Mouse (Mus musculus): ENCODE measurements around the gene Kcnk4. TPM values are rescaled to one million over a fixed set of nuclear protein-coding genes. Genes with fewer than 3 reads are reported as not detected.
A peak's percentile ranks its signal among the peaks of the same experiment; 100 is the strongest.

Gene Kcnk4
- polyA plus RNA-seq, 1 experiment from 2014 or later, result 0.19 TPM

DNA sequence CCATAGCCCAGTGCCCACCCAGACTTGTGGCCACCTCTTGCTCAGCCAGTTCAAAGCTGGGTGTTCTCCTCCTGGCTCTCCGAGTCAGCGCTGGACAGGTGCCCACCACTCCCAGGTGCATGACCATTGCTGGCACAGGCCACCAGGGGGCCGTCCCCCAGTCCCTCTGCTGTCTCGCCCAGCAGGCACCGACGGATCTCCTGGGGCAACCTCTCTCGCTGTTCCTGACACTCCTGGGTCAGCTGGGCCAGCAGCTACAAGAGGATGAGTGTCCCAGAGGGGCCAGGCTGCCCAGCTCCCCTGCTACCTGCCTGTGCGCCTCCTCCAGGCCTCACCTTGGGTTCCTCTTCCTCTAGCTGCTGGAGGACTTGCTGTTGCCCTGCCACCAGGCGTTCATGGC is 19.7 kb upstream of the Kcnk4 start:
- Histone ChIP-seq H3K4me1 (peaks cover 22% of the 10 kb centered on the region), H3K27me3 (no peaks in the 10 kb centered on the region), H3K4me2 (replicated peaks) (no peak overlapping the region), H3K9ac (0 out of 2 replicates have a peak overlapping the region, but pooled peaks have one; percentile 18), H3K36me3 (peaks cover 12% of the 10 kb centered on the region; the same call in 1 of the 2 replicates), H3K9me3 (replicated peaks) (no peaks in the 10 kb centered on the region), H3K4me3 (no peak overlapping the region), H3K27ac (no peak overlapping the region)
- no peak for ATAC-seq (ENCODE audit: low FRiP score)
- 56% methylated on average over 9 of the region's 9 CpGs for WGBS

DNA sequence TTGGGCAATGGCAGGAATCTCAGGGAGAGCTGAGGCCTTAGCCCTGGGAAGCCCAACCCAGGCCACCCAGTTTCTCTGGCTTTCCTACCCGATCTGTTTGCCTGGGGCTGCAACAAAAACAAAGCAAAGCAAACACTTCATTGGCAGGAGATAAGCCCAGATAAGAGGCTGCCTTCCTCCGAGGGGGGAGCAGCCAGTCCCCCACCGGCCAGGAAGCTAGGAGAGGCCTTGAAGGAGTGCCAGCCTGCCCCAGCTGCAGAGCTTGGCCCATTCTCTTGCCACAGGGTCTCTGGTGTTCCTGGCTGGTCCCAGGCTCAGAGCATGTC is 18.4 kb upstream of the Kcnk4 start:
- H3K9ac ChIP-seq, result peak overlapping the region; percentile 77
- H3K27ac ChIP-seq, result 0 out of 2 replicates have a peak overlapping the region, but pooled peaks have one; percentile 26
- H3K4me3 ChIP-seq, result peak overlapping the region; percentile 56
- H3K36me3 ChIP-seq, result peaks cover 12% of the 10 kb centered on the region; the same call in 1 of the 2 replicates
- peaks cover 22% of the 10 kb centered on the region for H3K4me1 ChIP-seq
- no peaks in the 10 kb centered on the region for H3K27me3 ChIP-seq
- no peak for ATAC-seq (ENCODE audit: low FRiP score)
- peak overlapping the region; percentile 95 for H3K4me2 ChIP-seq (replicated peaks)
- H3K9me3 ChIP-seq (replicated peaks), result no peaks in the 10 kb centered on the region
- WGBS, result 28% methylated on average over 3 of the region's 3 CpGs

DNA sequence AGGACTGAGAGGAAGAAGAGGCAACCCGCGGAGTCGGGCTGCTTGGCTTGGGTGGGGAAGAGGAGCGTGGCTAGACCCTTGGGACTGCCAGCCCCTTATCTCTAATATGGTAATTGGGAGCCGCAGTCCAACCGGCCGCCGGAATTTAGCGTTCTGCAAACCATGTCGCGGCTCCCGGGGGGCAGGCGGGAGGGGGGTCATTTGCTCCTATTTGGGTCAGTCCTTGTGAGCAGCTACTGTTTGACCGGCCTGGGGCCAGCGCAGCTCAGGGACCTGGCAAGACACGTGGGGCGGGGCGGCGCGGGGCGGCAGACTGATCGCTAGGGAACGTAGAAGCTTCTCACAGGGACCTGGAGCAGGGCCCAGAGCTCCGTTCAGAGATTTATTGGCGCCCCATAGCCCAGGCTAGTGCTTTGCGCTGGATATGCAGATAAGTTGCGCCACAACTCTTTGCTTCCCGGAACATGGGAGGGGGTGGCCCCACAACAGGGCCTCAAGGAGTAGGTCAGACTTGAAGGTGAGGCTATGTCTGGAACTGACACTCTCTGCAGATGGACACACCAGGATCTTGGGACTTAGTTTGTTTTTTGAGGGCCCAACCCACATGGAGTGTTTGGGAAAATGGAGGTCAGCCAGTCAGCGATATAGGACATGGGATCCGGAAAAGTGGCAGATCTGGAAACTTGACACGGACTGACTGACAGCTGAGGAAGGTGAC is 17.8 kb upstream of the Kcnk4 start:
- peak; percentile 12; the same call in 1 of the 2 replicates for ATAC-seq (ENCODE audit: low FRiP score)
- Histone ChIP-seq H3K36me3 (peaks cover 12% of the 10 kb centered on the region; the same call in 1 of the 2 replicates), H3K9ac (peak overlapping the region; percentile 77), H3K9me3 (replicated peaks) (no peaks in the 10 kb centered on the region), H3K4me1 (peaks cover 22% of the 10 kb centered on the region), H3K27ac (peak overlapping the region; percentile 97), H3K4me3 (peak overlapping the region; percentile 56), H3K27me3 (no peaks in the 10 kb centered on the region), H3K4me2 (replicated peaks) (peak overlapping the region; percentile 95)
- 4% methylated on average over 31 of the region's 31 CpGs for WGBS

DNA sequence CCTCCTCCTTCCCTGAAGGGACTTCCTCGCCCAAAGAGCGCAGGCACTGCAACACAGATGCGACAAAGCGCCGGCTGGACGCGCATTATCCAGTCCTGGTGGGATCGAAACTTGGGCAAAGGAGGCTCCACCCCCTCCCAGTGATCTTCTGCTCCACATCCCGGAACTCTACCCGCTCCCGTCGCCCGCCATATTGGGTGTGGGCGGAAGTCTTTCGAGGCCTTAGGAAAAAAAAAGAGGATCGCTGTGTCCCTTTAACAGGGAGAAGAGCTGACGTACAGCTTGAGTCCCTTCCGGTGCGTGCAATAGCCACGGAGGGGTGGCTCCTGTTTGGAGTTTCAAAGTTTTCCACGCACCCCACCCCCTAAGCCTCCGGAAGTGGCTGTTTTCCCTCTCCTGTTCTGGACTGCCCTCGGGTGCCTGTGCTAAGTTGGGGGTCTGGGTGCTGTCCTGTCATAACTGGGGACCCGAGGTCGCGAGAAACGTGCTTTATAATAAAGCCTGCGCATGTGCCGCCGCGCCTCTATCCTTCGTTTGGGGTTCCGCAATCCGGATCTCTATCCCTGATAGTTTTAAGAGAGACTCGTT is 17.2 kb upstream of the Kcnk4 start:
- under 1% methylated on average over 35 of the region's 35 CpGs for WGBS
- Histone ChIP-seq H3K27ac (peak overlapping the region; percentile 97), H3K4me2 (replicated peaks) (peak overlapping the region; percentile 95), H3K36me3 (peaks cover 12% of the 10 kb centered on the region; the same call in 1 of the 2 replicates), H3K27me3 (no peaks in the 10 kb centered on the region), H3K4me1 (peaks cover 22% of the 10 kb centered on the region), H3K9me3 (replicated peaks) (no peaks in the 10 kb centered on the region), H3K9ac (peak overlapping the region; percentile 77), H3K4me3 (peak overlapping the region; percentile 56)
- ATAC-seq (ENCODE audit: low FRiP score), result peak; percentile 83

DNA sequence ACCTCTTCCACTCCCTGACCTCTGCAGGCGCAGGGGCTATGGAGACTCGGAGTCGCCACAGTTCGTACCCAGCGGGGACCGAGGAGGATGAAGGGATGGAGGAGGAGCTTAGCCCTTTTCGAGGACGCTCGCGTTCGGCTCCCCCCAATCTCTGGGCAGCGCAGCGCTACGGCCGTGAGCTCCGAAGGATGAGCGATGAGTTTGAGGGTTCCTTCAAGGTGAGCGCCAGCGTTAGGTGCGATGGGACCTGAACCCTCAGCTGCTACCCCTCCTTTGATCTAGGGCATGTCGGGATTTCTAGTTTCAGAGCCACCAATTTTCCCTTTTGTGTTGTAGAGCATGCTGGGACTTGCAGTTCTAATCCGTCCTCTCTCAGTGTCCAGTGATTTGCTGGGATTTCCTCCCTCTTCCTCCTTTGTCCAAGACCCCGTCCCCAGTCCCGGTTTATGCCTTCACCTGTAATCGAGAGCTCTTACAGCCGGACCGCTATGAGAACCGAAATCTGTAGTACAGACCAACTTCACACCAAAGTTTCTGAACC is 16.4 kb upstream of the Kcnk4 start:
- H3K27ac ChIP-seq, result peak overlapping the region; percentile 97
- WGBS, result 0% methylated on average over 28 of the region's 28 CpGs

DNA sequence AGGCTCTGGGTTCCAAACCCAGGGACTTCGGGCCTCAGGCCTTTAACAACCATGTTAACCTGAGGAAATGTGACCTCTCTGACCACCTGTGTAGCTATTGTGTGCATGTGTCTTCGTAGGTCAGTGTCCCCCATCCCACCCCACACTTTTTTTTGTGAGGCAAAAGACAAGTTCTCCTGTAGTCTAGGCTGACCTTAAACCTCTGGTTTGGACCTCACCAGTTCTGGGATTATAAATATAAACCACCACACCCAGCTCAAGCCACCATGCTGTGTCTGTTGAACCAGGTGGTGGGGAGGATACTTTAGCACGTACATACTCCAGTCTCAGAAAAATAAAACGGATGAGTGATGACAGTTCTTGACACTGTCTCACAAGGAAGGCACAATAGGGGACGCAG is 15.6 kb upstream of the Kcnk4 start:
- no peaks in the 10 kb centered on the region for H3K27me3 ChIP-seq
- H3K9me3 ChIP-seq (replicated peaks), result no peaks in the 10 kb centered on the region
- ATAC-seq (ENCODE audit: low FRiP score), result no peak
- H3K4me1 ChIP-seq, result peaks cover 22% of the 10 kb centered on the region
- peak overlapping the region; percentile 56 for H3K4me3 ChIP-seq
- peaks cover 4% of the 10 kb centered on the region; the same call in 1 of the 2 replicates for H3K36me3 ChIP-seq
- H3K4me2 ChIP-seq (replicated peaks), result peak overlapping the region; percentile 95
- peak overlapping the region; percentile 77 for H3K9ac ChIP-seq
- WGBS, result 42% methylated on average over 5 of the region's 5 CpGs
- peak overlapping the region; percentile 97; the same call in 1 of the 2 replicates for H3K27ac ChIP-seq

More for the DNA sequence above, 16.4 kb upstream of the Kcnk4 start:
- peak overlapping the region; percentile 77 for H3K9ac ChIP-seq
- ATAC-seq (ENCODE audit: low FRiP score), result peak; percentile 63
- H3K9me3 ChIP-seq (replicated peaks), result no peaks in the 10 kb centered on the region
- H3K4me1 ChIP-seq, result peaks cover 22% of the 10 kb centered on the region
- H3K4me2 ChIP-seq (replicated peaks), result peak overlapping the region; percentile 95
- H3K4me3 ChIP-seq, result peak overlapping the region; percentile 56
- H3K27me3 ChIP-seq, result no peaks in the 10 kb centered on the region
- H3K36me3 ChIP-seq, result peaks cover 9% of the 10 kb centered on the region; the same call in 1 of the 2 replicates

DNA sequence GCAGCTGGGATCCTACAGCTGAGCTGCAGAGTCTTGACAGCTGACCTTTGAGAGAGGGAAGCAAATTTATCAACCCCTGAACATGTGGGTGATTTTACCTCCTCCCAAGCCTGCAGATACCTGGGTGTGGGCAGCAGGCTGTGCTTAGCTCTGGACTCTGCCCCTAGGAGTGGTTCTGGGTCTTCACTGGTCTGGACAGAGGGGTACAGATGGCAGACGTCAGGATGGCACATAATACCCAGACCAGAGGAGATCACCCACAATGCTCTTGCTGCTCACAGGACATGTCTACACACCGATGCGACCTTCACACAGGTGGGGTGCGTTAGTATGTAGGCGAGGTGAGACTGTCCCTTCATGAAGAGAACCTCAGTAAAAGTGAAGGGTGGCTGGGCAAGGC is 15.2 kb upstream of the Kcnk4 start:
- no peak overlapping the region for H3K4me3 ChIP-seq
- no peaks in the 10 kb centered on the region; the same call in 1 of the 2 replicates for H3K36me3 ChIP-seq
- no peak for ATAC-seq (ENCODE audit: low FRiP score)
- H3K27ac ChIP-seq, result no peak overlapping the region
- no peaks in the 10 kb centered on the region for H3K9me3 ChIP-seq (replicated peaks)
- H3K4me1 ChIP-seq, result peaks cover 22% of the 10 kb centered on the region
- no peaks in the 10 kb centered on the region for H3K27me3 ChIP-seq
- no peak overlapping the region for H3K9ac ChIP-seq
- 89% methylated on average over 5 of the region's 5 CpGs for WGBS
- 0 out of 2 replicates have a peak overlapping the region, but pooled peaks have one; percentile 95 for H3K4me2 ChIP-seq (replicated peaks)

DNA sequence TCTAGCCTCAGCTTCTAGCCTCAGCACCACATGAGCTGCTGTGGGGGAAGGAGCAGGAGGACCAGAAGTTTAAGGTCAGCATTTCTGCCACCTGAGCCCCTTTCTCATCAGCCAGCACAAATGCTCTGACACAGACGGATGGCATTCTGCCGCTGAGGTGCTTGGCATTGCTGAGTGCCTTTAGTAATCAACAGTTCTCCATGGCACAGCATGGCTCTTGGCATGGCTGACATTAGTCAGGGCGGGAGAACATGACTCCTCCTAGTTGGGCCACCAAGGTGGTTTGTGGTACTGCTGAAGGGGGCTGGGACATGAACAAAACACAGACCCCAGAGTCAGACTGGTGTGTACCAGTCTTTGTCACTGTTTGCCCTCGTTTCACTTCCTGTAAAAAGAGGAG is 13.9 kb upstream of the Kcnk4 start:
- H3K4me1 ChIP-seq, result peaks cover 19% of the 10 kb centered on the region
- no peak overlapping the region for H3K4me2 ChIP-seq (replicated peaks)
- no peak for ATAC-seq (ENCODE audit: low FRiP score)
- H3K9me3 ChIP-seq (replicated peaks), result no peaks in the 10 kb centered on the region
- 77% methylated on average over 4 of the region's 4 CpGs for WGBS
- H3K27me3 ChIP-seq, result no peaks in the 10 kb centered on the region
- H3K27ac ChIP-seq, result no peak overlapping the region
- H3K4me3 ChIP-seq, result no peak overlapping the region
- H3K36me3 ChIP-seq, result no peaks in the 10 kb centered on the region; the same call in 1 of the 2 replicates
- H3K9ac ChIP-seq, result no peak overlapping the region

DNA sequence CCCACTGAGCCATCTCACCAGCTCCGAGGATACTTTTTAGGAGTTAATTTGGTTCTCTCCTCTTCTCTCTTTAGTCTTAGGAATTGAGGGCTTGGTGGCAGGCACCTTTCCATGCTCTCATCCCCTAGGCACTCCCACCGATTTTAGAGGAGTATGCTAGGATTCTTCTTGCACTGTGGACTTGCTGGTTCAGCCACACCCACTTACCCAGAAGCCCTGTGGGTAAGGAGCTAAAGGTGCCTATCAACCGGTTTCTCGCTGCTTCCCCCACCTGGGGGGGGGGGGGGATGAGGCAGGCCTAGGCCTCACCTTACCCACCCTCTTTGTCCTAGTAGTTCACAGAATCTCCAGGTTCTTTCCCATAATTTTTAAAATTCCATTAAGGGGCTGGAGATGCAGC is 13.4 kb upstream of the Kcnk4 start:
- WGBS, result 44% methylated on average over 4 of the region's 4 CpGs
- H3K9me3 ChIP-seq (replicated peaks), result no peaks in the 10 kb centered on the region
- no peak overlapping the region for H3K27ac ChIP-seq

DNA sequence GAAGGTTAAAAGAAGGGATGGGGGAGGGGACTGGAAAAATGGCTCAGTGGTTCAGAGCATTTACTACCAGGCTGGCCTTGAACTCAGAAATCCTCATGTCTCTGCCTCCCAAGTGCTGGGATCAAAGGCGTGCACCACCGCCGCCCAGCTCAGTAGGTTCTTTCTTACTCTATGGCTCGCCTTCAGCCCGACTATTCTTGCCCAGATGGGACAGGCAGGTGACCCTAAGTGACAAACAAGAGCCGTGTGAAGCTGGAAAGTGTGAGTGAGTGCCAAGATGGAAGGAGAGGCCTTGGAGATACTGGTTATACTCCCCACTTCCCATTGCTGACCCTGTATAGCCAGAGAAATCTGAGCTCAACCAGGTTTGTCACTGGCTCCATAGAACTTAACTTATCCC is 9.4 kb upstream of the Kcnk4 start:
- Histone ChIP-seq H3K4me2 (replicated peaks) (no peak overlapping the region), H3K27me3 (no peaks in the 10 kb centered on the region), H3K9ac (no peak overlapping the region), H3K9me3 (replicated peaks) (no peaks in the 10 kb centered on the region), H3K36me3 (no peaks in the 10 kb centered on the region; the same call in 1 of the 2 replicates), H3K4me3 (no peak overlapping the region), H3K27ac (no peak overlapping the region), H3K4me1 (peaks cover 29% of the 10 kb centered on the region)
- WGBS, result 92% methylated on average over 6 of the region's 6 CpGs
- no peak for ATAC-seq (ENCODE audit: low FRiP score)

More for the DNA sequence above, 13.4 kb upstream of the Kcnk4 start:
- no peaks in the 10 kb centered on the region; the same call in 1 of the 2 replicates for H3K36me3 ChIP-seq
- H3K27me3 ChIP-seq, result no peaks in the 10 kb centered on the region
- H3K4me2 ChIP-seq (replicated peaks), result no peak overlapping the region
- no peak overlapping the region for H3K4me3 ChIP-seq
- peaks cover 20% of the 10 kb centered on the region for H3K4me1 ChIP-seq
- no peak overlapping the region for H3K9ac ChIP-seq
- ATAC-seq (ENCODE audit: low FRiP score), result no peak

DNA sequence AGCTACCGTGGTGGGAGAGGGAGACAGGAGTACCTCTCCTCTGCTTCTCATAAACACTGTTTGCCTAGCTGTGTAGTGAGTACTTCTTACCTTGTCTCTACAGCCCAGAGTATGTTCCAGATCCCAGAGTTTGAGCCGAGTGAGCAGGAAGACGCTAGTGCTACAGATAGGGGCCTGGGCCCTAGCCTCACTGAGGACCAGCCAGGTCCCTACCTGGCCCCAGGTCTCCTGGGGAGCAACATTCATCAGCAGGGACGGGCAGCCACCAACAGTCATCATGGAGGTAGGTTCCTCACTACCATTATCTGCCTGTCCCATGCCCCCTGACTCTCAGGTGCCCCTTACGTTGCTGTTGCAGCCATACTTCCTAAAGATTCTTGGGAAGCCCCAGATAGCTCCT is 8.4 kb upstream of the Kcnk4 start:
- 30% methylated on average over 5 of the region's 5 CpGs for WGBS
- Histone ChIP-seq H3K9me3 (replicated peaks) (no peaks in the 10 kb centered on the region), H3K4me2 (replicated peaks) (peak overlapping the region; percentile 99), H3K36me3 (no peaks in the 10 kb centered on the region), H3K9ac (peak overlapping the region; percentile 90), H3K27me3 (peaks cover 2% of the 10 kb centered on the region; the same call in 1 of the 2 replicates), H3K27ac (peak overlapping the region; percentile 94), H3K4me1 (peaks cover 33% of the 10 kb centered on the region), H3K4me3 (peak overlapping the region; percentile 85)
- ATAC-seq (ENCODE audit: low FRiP score), result no peak

DNA sequence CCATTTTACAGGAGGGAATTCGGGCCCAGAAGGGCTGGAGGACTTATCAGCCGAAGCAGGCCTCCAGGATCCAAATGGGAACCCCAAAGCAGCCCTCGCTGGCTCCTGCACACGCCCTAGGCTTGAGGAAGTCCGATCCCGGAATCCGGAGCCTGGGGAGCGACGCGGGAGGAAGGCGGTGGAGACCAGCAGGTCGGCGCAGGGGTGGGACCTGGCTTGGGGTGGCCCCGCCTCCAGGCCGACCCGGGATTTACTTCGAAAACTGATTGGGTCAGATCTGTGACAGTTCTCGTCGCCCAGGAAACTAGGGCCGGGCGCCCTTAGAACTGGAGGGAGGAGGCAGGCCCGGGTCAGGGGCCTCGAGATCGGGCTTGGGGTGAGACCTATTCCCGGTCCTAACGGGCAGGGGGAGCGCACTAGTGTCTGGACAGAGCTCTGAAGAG is 8.0 kb upstream of the Kcnk4 start, which contains the start of gene Gpr137:
Gene Gpr137 (minus strand): TSS at position 232 of the 443 bp plus-strand sequence.
- no peaks in the 10 kb centered on the region for H3K9me3 ChIP-seq (replicated peaks)
- peak within 1 kb of the TSS; percentile 90 for H3K9ac ChIP-seq
- peak; percentile 84 for ATAC-seq (ENCODE audit: low FRiP score)
- peak within 1 kb of the TSS; percentile 85 for H3K4me3 ChIP-seq
- peaks cover 33% of the 10 kb centered on the region for H3K4me1 ChIP-seq
- H3K4me2 ChIP-seq (replicated peaks), result peak within 1 kb of the TSS; percentile 99
- WGBS, result under 1% methylated on average over 27 of the region's 27 CpGs
- peak within 1 kb of the TSS; percentile 94 for H3K27ac ChIP-seq
- peaks cover 2% of the 10 kb centered on the region; the same call in 1 of the 2 replicates for H3K27me3 ChIP-seq
- H3K36me3 ChIP-seq, result no peaks in the 10 kb centered on the region
